Mouse (Mus musculus): ENCODE data around the gene Itgal.

DNA sequence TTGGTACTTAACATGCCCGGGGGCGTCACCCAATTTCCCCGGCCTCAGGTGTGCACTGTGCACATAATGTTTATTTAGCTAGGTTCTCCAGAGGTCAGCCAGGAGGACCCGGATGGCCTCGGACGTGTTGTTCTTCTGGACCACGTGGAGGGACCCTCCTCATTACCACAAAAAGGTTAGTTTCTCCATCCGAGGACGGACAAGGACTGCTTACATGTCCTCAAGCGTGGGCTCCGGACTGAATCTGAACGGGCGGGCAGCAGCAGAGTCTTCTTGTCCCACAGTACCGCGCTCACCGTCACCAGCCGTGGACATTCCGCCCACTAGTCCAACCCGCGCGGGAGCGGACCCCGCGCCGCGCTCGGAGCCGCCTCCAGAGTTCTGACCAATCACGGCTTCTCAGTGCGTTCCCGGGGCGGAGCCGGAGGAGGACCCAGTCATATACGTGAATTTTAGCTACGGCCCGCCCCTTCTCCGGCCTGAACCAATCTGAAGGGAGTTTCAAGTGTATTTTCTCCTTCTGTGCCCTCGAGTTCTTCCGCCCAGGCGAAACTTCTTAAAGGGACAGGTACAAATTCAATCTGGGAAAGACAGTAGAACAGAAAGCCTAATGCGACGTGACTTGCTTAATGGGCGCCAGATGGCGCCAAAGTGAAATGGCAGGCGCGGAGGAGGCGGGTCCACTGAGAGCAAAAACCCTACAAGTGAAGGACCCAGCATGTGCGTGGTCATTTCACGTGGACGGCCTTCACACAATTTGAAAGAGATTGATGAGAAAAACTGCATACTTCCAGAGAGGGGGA, 35.5 kb upstream of the Itgal start, which contains the start of gene Dctpp1:
- TF ChIP-seq GATA1 (IDR thresholded peaks at IDR 0.05; ENCODE audit: borderline replicate concordance, low read length) (no peak), FLI1 (IDR thresholded peaks at IDR 0.05; ENCODE audit: low read length) (0 out of 2 replicates have a peak, but pooled peaks have one; percentile 15)

All from megakaryocyte, embryonic 14.5 days (primary cell).